Mouse (Mus musculus): Measurements from ENCODE around the gene Polr1d. TPM values are rescaled to one million over a fixed set of nuclear protein-coding genes. Genes with fewer than 3 reads are reported as not detected.

The Polr1d gene
- total RNA-seq (2014; rRNA removed) (92.1 and 126 TPM in 2 replicates), polyA plus RNA-seq (2015; fragmentation: Nextera tagmentation; extraction: Ambion mirVana) (114 and 141 TPM in 2 replicates)

- peak within 1 kb of the TSS; percentile 65 for H3K9ac ChIP-seq
- H3K4me1 ChIP-seq (ENCODE audit: insufficient read depth): peaks cover 7% of the 10 kb centered on the region; the same call in 1 of the 2 replicates
- H3K27ac ChIP-seq (ENCODE audit: low read depth, low read length): peak within 1 kb of the TSS; percentile 70
- no peak for TF ChIP-seq CTCF (IDR thresholded peaks at IDR 0.05; ENCODE audit: low read depth)
- no peaks in the 10 kb centered on the region for H3K36me3 ChIP-seq (ENCODE audit: insufficient read depth)
- 0% methylated on average over 17 of the region's 17 CpGs for WGBS
- peak; percentile 73 for DNase-seq
- peak; percentile 40 for ATAC-seq
- no peaks in the 10 kb centered on the region for H3K27me3 ChIP-seq (ENCODE audit: insufficient read depth, low read length)
- H3K4me3 ChIP-seq (ENCODE audit: low read depth, low read length): peak within 1 kb of the TSS; percentile 76
- peak within 1 kb of the TSS; percentile 80 for H3K4me2 ChIP-seq (ENCODE audit: low read depth)
- H3K9me3 ChIP-seq (ENCODE audit: low read length): no peaks in the 10 kb centered on the region
Measured at GRCm38 (mm10) chr5:147076799-147077165, at the start of gene Polr1d. Polr1d (plus strand) TSS chr5:147077050.

GRCm38 (mm10) chr5:147031281-147031680, 45.6 kb upstream of the Polr1d start:
- ATAC-seq (no peak), DNase-seq (no peak)
- Histone ChIP-seq H3K9ac (no peak overlapping the region), H3K27ac (ENCODE audit: low read depth, low read length) (no peak overlapping the region), H3K36me3 (ENCODE audit: insufficient read depth) (peaks cover 15% of the 10 kb centered on the region), H3K4me3 (ENCODE audit: low read depth, low read length) (no peak overlapping the region), H3K4me2 (ENCODE audit: low read depth) (no peak overlapping the region), H3K9me3 (ENCODE audit: low read length) (no peaks in the 10 kb centered on the region), H3K4me1 (ENCODE audit: insufficient read depth) (no peaks in the 10 kb centered on the region), H3K27me3 (ENCODE audit: insufficient read depth, low read length) (no peaks in the 10 kb centered on the region)
- TF ChIP-seq CTCF (IDR thresholded peaks at IDR 0.05; ENCODE audit: low read depth): no peak
- WGBS: 68% methylated on average over 14 of the region's 14 CpGs

GRCm38 (mm10) chr5:147033155-147033554, 43.7 kb upstream of the Polr1d start:
- Histone ChIP-seq H3K4me1 (ENCODE audit: insufficient read depth) (no peaks in the 10 kb centered on the region), H3K36me3 (ENCODE audit: insufficient read depth) (peaks cover 4% of the 10 kb centered on the region), H3K9ac (no peak overlapping the region), H3K9me3 (ENCODE audit: low read length) (no peaks in the 10 kb centered on the region), H3K27ac (ENCODE audit: low read depth, low read length) (no peak overlapping the region), H3K4me2 (ENCODE audit: low read depth) (no peak overlapping the region), H3K4me3 (ENCODE audit: low read depth, low read length) (no peak overlapping the region), H3K27me3 (ENCODE audit: insufficient read depth, low read length) (no peaks in the 10 kb centered on the region)
- ATAC-seq: no peak
- TF ChIP-seq CTCF (IDR thresholded peaks at IDR 0.05; ENCODE audit: low read depth): no peak
- WGBS: 85% methylated on average over 13 of the region's 13 CpGs
- no peak for DNase-seq

- 65% methylated on average over 12 of the region's 12 CpGs for WGBS
- H3K36me3 ChIP-seq (ENCODE audit: insufficient read depth): no peaks in the 10 kb centered on the region
- no peak for ATAC-seq
- no peaks in the 10 kb centered on the region for H3K27me3 ChIP-seq (ENCODE audit: insufficient read depth, low read length)
- no peak overlapping the region for H3K4me2 ChIP-seq (ENCODE audit: low read depth)
- TF ChIP-seq CTCF (IDR thresholded peaks at IDR 0.05; ENCODE audit: low read depth): no peak
- no peak overlapping the region for H3K9ac ChIP-seq
- no peak for DNase-seq
- H3K4me1 ChIP-seq (ENCODE audit: insufficient read depth): no peaks in the 10 kb centered on the region
- H3K27ac ChIP-seq (ENCODE audit: low read depth, low read length): no peak overlapping the region
- H3K9me3 ChIP-seq (ENCODE audit: low read length): no peaks in the 10 kb centered on the region
- H3K4me3 ChIP-seq (ENCODE audit: low read depth, low read length): no peak overlapping the region
Measured at GRCm38 (mm10) chr5:147034283-147034682, 42.6 kb upstream of the Polr1d start.

- ATAC-seq (no peak), DNase-seq (no peak)
- Histone ChIP-seq H3K27ac (ENCODE audit: low read depth, low read length) (no peak overlapping the region), H3K4me1 (ENCODE audit: insufficient read depth) (no peaks in the 10 kb centered on the region), H3K27me3 (ENCODE audit: insufficient read depth, low read length) (no peaks in the 10 kb centered on the region), H3K4me3 (ENCODE audit: low read depth, low read length) (no peak overlapping the region), H3K9me3 (ENCODE audit: low read length) (no peaks in the 10 kb centered on the region), H3K9ac (no peak overlapping the region), H3K36me3 (ENCODE audit: insufficient read depth) (no peaks in the 10 kb centered on the region), H3K4me2 (ENCODE audit: low read depth) (no peak overlapping the region)
- WGBS: 87% methylated on average over 6 of the region's 6 CpGs
- TF ChIP-seq CTCF (IDR thresholded peaks at IDR 0.05; ENCODE audit: low read depth): no peak
Measured at GRCm38 (mm10) chr5:147035301-147035700, 41.5 kb upstream of the Polr1d start.

GRCm38 (mm10) chr5:147036028-147036427, 40.8 kb upstream of the Polr1d start:
- WGBS: 88% methylated on average over 10 of the region's 10 CpGs
- no peak for ATAC-seq
- no peaks in the 10 kb centered on the region for H3K9me3 ChIP-seq (ENCODE audit: low read length)

GRCm38 (mm10) chr5:147036661-147037060, 40.2 kb upstream of the Polr1d start:
- Histone ChIP-seq H3K9ac (no peak overlapping the region), H3K27me3 (ENCODE audit: insufficient read depth, low read length) (no peaks in the 10 kb centered on the region), H3K4me1 (ENCODE audit: insufficient read depth) (no peaks in the 10 kb centered on the region), H3K9me3 (ENCODE audit: low read length) (no peaks in the 10 kb centered on the region), H3K36me3 (ENCODE audit: insufficient read depth) (no peaks in the 10 kb centered on the region), H3K4me3 (ENCODE audit: low read depth, low read length) (no peak overlapping the region), H3K27ac (ENCODE audit: low read depth, low read length) (no peak overlapping the region), H3K4me2 (ENCODE audit: low read depth) (no peak overlapping the region)
- TF ChIP-seq CTCF (IDR thresholded peaks at IDR 0.05; ENCODE audit: low read depth): no peak
- 91% methylated on average over 5 of the region's 5 CpGs for WGBS
- ATAC-seq (no peak), DNase-seq (no peak)

More at GRCm38 (mm10) chr5:147036028-147036427, 40.8 kb upstream of the Polr1d start:
- Histone ChIP-seq H3K27me3 (ENCODE audit: insufficient read depth, low read length) (no peaks in the 10 kb centered on the region), H3K27ac (ENCODE audit: low read depth, low read length) (no peak overlapping the region), H3K4me1 (ENCODE audit: insufficient read depth) (no peaks in the 10 kb centered on the region), H3K4me2 (ENCODE audit: low read depth) (no peak overlapping the region), H3K36me3 (ENCODE audit: insufficient read depth) (no peaks in the 10 kb centered on the region), H3K9ac (no peak overlapping the region), H3K4me3 (ENCODE audit: low read depth, low read length) (no peak overlapping the region)
- no peak for DNase-seq
- no peak for TF ChIP-seq CTCF (IDR thresholded peaks at IDR 0.05; ENCODE audit: low read depth)

Data from forebrain, postnatal 0 days (tissue).